Mouse (Mus musculus) right cerebral cortex, postnatal 36 days (tissue): ENCODE measurements around the gene Nrn1l.

Source experiments
- DNase-seq, 2 experiments: peaks; one replicate each; pipeline ENCODE4 v3.0.0; 2022; ENCODE audit warnings: low spot score in 2 of 2, mixed read lengths in 1 of 2

Nrn1l gene

DNA sequence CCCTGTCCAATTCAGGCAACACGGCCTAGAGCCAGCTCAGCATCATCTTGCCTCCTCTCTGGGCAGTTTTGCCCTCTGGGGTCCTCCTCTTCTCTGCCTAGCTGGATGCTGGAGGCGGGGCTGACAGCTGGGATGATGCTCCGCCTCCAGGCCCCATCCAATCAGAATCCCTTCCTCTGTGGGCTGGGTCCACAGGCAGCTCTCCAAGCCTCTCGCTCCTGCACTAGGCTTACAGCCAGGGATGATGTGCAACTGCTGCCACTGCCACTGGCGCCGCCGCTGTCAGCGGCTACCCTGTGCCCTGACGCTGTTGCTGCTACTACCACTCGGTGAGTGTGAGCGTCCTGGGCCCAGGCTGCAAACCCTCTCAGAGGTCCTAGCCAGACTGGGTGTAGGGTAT is at the start of gene Nrn1l:
Gene Nrn1l (plus strand): TSS at position 229 of the 400 bp plus-strand sequence.
- DNase-seq = peak; percentile 77 to 81

- DNase-seq = no peak
Measured at GRCm38 (mm10) chr8:105846678-105847077, 46.7 kb upstream of the Nrn1l start.

DNA sequence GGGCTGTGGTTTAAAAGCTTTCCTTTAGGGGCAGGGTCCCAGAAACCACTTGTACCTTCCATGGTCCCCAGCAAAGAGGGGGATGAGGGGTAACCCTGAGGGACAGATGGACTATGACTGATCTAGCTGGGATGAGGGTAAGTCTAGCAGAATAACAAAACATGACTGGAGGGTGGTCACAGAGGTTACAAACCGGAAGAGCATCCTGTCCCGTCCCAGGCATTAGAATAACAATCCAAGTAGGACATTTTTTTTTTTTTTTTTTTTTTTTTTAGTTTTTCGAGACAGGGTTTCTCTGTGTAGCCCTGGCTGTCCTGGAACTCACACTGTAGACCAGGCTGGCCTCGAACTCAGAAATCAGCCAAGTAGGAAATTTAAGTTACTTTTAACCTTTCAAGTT is 43.4 kb upstream of the Nrn1l start:
- no peak for DNase-seq

GRCm38 (mm10) chr8:105850611-105851010 is 42.8 kb upstream of the Nrn1l start:
- DNase-seq = no peak

- DNase-seq = peak; percentile 85 to 87
Measured at GRCm38 (mm10) chr8:105851651-105852143, 41.7 kb upstream of the Nrn1l start.

DNA sequence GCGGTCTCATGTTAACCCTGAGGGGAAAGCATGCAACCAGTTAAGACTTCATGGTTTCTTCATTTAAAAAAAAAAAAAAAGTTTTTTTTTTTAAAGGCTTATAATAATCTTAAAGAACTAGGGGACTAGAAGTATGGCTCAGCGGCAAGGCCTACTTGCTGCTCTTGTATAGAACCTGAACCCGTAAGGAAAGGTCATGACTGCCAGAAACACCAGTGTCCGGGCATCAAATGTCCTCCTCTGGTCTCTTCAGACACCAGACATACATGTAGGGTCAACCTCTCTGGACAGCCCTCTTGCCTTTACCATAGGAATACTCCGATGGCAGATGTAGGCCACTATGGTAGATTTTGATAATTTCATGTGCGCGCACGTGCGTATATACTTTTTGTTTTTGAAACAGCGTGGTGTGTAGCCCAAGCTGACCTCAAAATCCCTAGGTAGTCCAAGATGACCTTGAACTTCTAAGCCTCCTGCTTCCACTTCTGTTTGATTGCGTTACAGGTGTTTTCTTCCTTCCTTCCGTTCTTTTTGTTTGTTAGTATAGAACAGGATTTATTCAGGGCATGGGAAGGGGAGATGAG is 41.1 kb upstream of the Nrn1l start:
- no peak for DNase-seq

DNA sequence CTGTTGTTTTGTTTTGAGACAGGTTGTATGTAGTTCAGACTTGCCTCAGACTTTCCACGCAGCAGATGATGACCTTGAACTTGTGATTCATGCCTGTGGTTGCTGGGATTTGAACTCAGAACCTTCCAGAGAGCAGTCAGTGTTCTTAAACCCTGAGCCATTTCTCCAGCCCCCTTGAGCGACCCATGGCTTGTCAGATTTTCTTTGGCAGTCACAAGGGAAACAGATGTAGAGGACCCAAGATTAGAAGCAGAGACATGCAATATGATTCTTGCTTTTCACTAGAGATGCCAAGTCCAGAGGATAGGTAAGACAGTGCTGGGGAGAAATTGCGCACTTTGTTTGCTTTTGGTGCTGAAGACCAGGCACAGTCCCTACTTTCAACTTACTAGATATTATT is 40.2 kb upstream of the Nrn1l start, which contains the start of gene Cenpt:
Gene Cenpt (minus strand): TSS at position 101 of the 400 bp plus-strand sequence.
- DNase-seq = no peak

- DNase-seq = no peak
Measured at GRCm38 (mm10) chr8:105854303-105854702, 39.1 kb upstream of the Nrn1l start.

DNA sequence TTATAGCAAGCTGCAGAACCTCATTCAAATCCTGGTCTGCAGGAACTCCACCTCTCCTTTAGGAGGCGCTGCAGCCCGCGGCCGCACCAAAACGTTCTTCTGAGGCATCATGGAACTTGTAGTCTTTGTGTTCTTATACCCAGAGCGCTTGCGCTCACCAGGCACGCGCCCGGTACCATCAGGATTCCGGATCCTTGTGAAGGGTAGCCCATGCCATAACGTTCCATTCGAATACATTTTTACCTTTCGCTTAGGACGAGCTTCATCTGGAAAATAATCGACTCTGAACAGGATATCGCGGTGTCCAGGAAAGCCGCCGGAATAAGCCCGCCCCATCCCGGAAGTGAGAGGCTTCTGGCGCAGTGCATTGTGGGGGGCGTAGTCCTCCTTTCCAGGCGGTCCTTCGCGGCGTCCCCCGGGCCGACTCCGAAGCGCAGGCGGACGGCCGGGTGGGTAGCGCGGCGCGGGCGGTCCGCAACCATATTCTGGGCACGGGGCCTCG is 38.6 kb upstream of the Nrn1l start, which contains the start of gene Thap11:
Gene Thap11 (plus strand): TSS at position 418 of the 502 bp plus-strand sequence.
- DNase-seq = peak; percentile 84 to 88

- DNase-seq = peak; percentile 44 to 49
Measured at GRCm38 (mm10) chr8:105855248-105856167, 37.9 kb upstream of the Nrn1l start.

DNA sequence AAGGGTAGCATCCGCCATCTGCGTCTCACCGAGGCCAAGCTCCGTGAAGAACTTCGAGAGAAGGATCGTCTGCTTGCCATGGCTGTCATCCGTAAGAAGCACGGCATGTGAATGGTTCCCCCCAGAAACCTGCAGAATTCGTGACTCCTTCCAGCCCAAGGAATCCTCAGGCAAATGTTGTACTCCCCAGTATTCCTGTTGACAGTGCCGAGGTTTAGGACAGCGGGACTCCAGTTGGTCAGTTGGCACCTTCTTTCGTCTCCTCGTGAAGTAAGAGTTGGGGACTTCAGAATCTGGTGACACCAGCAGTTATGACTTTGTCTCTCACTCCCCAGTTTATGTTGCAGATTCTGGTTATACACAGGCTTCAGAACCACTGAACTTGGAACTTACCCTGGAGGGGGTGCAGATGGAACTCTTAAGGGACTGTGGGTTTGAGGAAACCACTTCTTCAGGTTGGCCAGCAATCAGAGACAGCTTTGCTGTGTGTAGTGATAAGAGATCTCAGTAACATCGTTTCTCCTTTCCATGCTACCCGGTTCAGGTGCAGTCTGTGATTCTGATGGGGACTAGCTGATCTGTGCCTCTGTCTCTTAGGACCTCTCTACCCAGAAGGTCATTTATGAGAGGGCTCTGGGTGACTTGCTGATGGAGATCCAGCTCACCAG is 37.1 kb upstream of the Nrn1l start:
- DNase-seq = no peak

DNA sequence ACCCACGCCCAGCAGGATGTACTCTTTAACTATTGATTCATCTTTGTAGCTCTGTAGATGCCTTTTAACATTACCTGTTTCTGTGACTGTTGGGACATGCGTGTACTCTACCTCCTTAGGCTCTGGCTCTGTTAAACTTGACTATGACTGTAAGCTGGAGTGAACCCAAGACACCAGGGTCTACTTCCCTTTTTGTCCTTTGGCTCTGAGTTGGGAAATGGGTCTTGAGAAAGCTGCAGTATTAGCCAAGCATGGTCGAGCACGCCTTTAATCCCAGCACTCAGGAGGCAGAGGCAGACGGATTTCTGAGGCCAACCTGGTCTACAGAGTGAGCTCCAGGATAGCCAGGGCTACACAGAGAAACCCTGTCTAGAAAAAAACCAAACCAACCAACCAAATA is 34.9 kb upstream of the Nrn1l start:
- no peak for DNase-seq

DNA sequence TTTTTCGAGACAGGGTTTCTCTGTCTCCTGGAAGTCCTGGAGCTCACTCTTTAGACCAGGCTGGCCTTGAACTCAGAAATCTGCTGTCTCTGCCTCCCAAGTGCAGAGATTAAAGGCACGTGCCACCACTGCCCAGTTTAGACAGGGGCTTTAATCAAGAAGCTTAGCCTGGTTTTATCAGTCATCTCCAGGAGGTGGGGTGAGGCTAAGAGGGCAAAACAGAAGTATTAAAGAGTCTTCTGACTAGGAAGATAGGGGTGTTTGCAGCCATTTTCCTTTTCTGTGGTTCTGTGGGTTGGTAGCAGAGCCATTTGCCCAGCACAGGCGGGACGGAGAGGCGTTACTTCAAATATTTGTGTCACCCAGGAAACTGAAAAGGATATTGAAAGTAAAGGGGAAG is 34.1 kb upstream of the Nrn1l start:
- no peak for DNase-seq

DNA sequence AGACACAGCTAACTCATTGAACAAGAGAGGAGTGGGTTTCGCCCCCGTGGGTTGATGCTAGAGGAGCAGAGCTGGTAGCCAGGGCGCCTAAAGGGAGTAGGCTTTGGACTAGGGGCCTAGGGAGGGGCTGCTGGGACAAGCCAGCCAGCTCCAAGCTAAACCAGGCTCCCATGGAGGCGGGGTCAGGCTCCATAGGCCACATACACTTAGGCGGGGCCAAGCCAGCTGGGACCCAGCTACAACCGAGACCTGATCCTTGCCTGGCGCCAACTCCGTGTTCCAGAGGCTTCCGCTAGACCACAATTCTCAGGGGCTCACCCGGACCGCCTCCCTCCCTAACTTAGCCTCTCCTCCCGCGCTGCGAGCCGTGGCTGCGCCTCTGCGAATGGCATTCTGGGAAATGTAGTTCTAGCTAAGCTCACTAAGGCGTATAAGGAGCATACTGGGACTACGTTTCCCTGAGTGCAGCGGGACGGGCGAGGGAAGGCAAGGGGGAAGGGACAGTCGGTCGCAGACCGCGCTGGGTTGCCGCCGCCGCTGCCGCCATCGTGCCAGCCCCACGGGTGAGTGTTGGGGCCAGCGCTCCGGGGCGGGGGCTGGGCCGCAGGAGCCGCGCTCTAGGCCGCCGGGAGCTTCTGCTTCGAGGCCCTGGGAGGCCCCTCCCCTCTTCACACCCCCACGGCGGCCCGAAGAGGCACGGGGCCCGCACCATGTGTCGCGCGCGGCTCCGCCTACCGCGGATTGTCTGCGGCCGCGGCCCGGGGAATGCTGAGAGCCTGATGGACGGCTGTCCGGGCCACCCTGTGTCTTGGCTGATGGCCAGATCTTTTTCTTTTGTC is 33.0 kb upstream of the Nrn1l start, which contains the start of gene Nutf2:
Gene Nutf2 (plus strand): TSS at position 438 of the 839 bp plus-strand sequence.
- peak; percentile 93 to 95 for DNase-seq

DNA sequence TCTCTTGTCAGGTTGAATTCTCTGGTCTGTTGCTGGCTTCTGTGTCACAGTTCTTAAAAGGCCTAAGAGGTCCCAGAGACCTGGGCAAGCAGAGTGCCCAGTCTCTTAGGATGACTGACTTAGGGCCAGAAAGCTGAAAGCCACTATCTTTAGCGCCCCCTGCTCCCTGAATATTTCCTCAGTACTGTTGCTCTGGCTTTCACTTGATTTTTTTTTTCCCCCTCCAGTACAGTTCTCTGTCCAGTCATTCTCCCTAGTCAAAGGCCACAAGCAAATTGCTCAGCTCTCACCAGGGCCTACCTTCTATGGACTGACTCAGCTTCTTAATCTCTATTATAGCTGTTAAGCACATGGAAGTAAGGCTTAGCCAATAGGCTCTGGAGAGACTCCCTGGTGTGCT is 31.4 kb upstream of the Nrn1l start:
- no peak for DNase-seq

- no peak for DNase-seq
Measured at GRCm38 (mm10) chr8:105866364-105867029, 26.9 kb upstream of the Nrn1l start.

- DNase-seq = no peak
Measured at GRCm38 (mm10) chr8:105874301-105874700, 19.1 kb upstream of the Nrn1l start.

- DNase-seq = peak; percentile 58 to 67
Measured at GRCm38 (mm10) chr8:105880754-105881520, 12.4 kb upstream of the Nrn1l start, which contains the start of gene Edc4. Gene Edc4 (plus strand): TSS chr8:105880881.

DNA sequence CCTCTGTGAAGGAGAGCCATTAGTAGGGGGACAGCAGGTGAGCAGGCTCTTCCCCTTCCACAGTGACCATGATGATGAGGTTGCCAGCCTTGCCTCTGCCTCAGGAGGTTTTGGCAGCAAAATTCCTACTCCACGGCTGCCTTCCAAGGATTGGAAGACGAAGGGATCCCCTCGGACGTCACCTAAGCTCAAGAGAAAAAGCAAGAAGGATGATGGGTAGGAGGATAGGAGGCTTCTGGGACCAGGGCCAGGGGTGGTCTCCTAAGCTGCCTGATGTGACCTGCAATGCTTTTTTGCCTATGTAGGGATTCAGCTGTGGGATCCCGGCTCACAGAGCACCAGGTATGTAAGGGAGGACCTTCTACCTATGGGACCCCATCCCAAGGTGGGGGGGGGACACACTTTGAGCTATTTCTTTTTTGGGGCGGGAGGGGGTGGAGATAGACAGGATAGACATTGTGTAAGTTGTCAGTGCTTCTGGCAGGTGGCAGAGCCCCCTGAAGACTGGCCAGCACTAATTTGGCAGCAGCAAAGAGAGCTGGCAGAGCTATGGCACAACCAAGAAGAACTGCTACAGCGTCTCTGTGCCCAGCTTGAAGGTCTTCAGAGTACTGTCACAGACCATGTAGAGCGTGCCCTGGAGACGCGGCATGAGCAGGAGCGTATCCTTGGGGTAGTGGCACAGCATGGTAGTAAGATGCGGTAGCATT is 3.5 kb upstream of the Nrn1l start:
- no peak for DNase-seq
